Mouse (Mus musculus): ENCODE results near the gene Zfyve26.
"Not testable (repeated sequence)": the region's sequence is repeated elsewhere in the genome, so short reads cannot be mapped to it uniquely, and the experiment has no call there.

The Zfyve26 gene

DNA sequence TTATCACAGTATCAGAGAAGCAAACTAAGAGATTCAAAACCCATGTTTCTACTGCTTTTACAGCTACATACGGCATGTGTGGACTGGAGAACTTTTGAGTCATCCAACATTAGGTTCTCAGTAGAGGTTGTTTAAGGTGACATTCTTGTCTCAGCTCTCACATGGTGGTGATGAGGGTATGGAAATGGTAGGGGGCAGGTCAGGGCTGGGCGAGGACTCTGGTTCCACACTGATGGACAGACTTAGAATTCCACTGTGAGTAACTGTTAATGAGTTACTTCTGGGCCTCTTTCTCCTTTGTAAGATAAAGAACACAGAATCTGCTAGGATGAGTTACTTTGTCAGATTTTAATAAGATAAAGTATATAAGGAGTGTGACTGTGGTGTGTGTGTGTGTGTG, 36.0 kb downstream of the Zfyve26 start:
- ATAC-seq (ENCODE audit: low TSS enrichment) = no peak

DNA sequence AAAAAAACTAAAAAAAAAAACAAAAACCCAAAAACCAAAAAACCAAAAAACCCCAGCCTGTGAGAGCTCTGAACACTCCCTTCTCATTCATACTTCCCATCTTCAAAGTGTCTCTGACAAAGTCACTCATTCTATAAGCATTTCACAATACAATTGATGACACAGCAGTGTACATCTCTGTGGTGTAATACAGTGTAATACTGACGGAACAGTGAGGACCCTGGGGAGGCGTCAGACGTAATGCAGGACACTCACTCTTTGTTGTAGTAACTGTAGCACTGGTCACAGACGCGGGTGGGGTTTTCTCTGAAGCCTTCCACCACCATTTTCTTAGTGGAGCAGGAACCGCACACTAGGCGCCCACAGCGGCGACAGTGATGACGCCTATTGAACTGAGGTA, 41.1 kb downstream of the Zfyve26 start:
- ATAC-seq (ENCODE audit: low TSS enrichment) = no peak

DNA sequence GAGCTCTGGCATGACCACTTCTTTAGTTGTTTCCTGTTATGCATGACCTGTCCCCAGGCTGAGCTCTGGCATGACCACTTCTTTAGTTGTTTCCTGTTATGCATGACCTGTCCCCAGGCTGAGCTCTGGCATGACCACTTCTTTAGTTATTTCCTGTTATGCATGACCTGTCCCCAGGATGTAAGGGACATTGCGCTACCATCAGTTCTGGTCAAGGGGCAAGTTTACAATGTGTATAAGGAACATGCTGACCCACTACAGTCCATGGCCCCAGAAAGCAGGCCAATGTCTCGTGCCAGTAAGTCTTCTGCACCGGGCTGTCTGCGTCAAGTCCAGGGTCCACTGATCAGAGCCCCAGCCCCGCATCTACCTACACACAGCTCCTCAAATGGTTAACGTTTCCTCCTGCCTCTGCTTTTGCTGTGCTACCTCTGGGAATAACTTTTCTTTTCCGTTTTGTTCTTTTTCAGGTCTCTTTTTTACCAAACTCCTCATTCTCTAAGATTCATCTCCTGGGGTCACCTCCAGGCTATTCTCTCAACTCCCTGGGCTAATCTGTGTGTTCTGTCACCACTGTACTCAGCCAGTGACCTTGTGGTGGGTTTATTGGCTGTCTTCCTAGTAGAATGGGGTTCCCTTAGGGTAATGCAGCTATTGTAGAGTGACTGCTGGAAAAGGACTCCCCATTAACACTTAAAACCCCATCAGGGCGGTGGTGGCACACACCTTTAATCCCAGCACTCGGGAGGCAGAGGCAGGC, 42.6 kb downstream of the Zfyve26 start:
- ATAC-seq (ENCODE audit: low TSS enrichment) = no peak

DNA sequence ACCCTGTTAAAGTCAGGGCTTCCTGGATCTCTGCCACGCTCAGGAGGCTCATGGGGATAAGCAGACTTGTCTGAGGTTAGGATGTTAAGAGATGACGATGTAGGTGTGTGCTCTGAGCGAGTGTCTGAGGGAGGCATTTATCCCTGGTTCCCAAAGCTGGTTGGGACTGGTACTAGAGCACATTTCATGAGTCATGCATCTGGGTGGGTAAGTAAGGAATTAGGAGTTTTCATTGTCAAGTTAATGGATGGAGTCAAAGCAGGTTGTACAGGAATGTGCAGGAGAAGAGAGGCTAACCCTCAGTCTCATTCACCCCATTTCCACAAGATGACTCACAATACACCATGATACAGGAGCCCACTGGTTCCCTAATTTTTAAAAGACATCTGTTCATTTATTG, 48.0 kb downstream of the Zfyve26 start:
- ATAC-seq (ENCODE audit: low TSS enrichment) = no peak

DNA sequence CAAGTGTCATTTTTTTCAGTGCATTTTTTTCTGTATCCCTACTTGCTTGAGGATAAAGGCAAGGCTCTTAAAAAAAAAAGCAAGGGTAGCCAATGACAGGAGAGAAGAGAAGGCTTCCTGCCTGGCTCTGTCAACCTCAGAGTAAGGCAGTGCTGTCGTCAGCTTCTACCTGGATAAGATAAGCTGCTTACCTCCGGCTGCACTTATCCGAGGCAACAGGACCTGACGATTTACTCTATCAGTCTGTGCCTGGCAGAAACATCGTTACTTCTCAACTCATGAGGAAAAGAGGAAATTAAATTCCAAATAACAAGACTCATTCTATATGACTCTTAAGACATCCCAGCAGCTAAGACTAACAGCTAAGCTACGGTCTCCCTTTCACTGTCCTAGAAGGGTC, 53.2 kb downstream of the Zfyve26 start:
- no peak for ATAC-seq (ENCODE audit: low TSS enrichment)

DNA sequence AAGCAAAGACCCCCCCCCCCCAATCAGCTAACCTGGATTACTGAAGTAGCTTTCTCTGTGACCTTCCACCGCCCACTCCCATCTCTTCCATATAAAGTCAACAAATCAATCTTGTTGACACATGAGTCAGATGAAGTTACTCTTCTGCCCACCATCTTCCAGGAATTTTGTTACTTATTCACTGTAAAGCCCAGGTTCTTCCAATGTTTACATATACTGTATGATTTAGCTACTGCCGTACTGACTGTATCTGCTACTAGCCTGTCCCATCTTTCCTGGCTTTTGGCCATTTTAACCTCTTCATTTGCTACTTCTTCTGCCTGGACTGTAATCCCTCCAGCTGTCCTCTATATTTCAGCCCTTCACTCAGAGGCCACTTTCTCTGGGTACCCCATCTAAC, 54.1 kb downstream of the Zfyve26 start:
- ATAC-seq (ENCODE audit: low TSS enrichment) = no peak

DNA sequence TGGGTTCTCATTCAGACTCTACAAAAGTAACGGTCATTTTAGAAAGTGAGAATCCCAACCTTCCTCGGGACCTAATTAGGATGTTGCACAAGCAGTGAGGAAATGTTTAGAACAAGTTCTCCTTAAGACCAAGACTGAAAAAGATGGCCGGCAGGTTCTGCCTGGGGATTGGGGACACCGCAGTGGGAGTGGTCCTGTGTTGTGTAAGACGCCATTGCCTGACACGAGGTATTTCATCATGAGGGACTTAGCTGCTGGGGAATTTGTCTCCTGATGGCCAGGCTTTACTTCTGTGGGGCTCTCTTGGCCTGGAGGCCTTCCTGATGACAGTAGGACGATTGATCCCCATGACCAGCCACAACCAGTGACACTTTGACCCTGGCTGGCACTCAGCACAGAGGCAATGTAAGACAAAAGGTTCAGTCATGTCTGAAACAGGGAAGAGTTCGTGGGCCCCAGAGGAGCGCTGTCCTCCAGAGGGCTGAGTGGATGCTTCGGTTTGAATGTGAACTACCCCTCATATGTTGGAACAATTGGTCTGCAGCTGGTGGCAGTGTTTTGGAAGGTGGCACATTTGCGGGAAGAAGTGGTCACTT, 60.5 kb downstream of the Zfyve26 start:
- no peak for ATAC-seq (ENCODE audit: low TSS enrichment)

DNA sequence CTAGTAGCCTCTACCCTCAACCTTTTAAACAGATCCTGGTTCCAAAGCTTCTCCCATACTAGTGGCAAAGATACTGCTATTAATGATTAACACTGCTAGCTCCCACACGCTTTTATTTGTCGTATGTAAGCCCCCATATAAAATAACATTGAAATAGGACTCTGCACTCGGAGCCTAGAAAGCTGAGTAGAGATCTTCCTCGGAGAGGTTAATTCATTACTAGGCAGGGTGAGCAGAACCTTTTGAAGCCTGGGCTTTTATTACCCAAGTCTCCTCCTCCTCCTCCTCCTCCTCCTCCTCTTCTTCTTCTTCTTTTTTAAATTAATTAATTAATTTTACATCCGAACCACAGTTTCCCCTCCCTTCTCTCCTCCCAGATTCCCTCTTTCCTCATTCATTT, 78.6 kb downstream of the Zfyve26 start:
- no peak for ATAC-seq (ENCODE audit: low TSS enrichment)

DNA sequence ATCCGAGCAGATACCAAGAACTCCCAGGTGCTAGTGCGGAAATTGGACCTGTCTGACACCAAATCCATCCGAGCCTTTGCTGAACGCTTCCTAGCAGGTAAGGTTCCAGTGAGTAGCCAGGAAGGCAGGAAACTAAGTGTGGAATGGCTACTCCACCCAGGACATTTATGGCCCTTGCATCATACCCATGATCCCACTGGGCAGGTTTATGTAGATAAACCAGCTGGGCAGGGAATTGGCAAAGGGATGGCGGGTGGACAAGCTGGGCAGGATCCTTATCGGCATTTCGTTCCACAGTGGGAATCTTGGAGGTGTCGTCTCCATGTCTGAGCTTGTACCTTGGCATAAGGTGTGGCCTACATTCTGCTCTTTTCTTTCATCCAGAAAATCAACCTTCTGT, 84.7 kb downstream of the Zfyve26 start:
- no peak for ATAC-seq (ENCODE audit: low TSS enrichment)

DNA sequence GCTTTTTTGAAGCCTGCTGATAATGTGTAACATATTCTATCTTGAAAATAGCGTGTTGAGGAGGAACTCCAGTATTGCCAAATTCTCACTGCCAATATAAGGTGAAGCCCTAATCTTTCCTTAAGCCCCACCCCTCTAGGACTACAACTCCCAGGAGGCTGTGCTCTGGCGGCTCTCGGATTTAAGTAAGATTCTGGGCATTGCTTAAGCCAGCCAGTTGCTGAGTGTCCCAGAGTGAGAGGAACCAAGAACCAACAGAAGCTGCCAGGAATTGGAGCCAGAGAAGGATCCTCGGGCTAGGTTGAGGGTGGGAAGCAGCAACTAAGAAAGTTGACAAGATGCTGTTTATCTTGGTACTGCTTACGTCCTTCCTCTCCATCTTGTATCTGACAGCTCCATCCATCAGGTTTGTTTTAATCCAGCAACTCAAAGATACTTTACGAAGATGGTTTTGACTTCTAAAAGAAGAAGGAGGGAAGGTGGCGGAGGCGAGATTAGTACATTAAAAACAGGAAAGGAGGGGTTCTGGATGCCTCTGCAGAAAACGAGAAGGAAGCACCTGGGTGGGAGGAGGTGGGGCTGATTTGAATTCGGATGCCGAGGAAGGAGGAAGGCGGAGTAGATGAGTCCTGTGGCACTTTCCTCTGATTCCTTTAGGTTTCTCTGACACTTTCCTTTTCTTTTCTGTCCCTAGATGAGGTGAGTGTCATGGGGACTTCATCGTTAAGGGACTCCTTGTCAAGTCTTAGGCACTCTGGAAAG, 87.2 kb downstream of the Zfyve26 start, which contains the start of gene Rdh12:
TSS of gene Rdh12 (plus strand) at position 212 of the 762 bp plus-strand sequence.
- peak; percentile 100 for ATAC-seq (ENCODE audit: low TSS enrichment)

DNA sequence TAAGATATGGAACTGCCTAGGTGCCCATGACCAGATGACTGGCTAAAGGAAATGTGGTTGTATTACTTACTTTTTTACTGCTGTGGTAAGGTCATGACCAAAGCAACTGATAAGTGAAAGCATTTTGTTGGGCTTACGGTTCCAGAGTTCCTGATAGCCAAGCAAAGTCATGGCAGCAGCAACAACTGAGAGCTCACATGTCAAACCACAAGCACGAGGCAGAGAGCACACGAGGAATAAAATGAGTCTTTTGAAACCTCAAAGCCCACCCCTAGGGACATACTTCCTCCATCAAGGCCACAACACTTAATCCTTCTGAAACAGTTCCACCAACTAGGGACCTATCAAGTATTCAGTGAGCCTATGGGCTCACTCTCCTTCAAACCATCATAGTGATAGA, 94.2 kb downstream of the Zfyve26 start:
- no peak for ATAC-seq (ENCODE audit: low TSS enrichment)

DNA sequence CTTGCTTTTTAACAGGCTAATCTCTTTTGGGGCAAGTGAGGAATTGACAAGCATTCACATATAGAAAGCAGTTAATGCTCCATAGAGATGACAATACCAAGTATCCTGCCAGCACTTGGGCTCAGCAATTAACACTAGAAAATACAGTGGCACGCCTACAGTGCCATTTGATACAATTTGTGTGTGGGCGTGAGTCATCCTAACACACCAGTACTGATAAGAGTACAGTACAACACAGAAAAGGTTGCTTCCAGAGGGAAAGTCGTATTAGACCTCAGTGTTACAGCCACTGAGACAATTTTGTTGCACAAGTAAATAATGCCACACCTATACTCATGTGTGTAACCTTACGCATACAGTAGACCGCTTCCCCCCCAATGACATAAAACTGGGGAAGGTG, 99.0 kb downstream of the Zfyve26 start:
- ATAC-seq (ENCODE audit: low TSS enrichment) = no peak

DNA sequence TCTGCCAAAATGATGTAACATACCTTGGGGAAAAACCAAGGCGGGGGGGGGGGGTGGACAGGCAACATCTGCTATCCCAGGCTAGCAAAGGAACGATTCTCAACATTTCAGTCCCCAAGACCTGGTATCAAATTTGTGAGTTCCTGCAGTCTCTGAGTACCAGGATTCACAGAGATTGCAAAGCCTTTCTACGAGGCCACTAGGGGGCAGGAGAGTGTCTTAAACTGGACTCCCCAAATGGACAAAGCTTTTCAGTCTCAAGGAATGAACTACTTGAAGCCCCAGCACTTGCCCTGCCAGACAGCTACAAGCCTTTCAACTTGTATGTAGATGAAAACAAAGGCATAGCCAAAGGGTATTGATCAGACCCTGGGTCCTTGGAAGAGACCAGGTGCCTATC, 102.7 kb downstream of the Zfyve26 start:
- ATAC-seq (ENCODE audit: low TSS enrichment) = no peak

DNA sequence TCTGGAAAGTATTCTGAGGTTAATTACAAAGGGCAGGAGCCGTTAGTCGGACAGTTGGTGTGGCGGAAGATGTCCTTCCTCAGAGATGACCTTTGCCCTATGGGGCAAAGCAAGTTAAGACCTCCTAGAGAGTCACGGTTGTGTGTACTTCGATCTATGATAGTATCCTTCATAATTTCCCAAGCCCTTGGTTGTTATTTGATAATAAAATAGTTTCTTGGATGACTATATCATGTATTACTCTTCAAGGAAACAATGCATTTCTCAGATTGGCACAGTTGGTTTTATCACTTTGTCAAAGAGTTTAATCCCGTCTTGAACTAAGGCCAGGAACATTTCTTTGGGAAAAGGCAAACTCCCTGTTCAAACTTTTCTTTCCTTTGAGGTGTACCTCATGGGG, 103.9 kb downstream of the Zfyve26 start, which contains the start of gene Rdh11:
TSS of gene Rdh11 (minus strand) at position 101 of the 400 bp plus-strand sequence.
- no peak for ATAC-seq (ENCODE audit: low TSS enrichment)

DNA sequence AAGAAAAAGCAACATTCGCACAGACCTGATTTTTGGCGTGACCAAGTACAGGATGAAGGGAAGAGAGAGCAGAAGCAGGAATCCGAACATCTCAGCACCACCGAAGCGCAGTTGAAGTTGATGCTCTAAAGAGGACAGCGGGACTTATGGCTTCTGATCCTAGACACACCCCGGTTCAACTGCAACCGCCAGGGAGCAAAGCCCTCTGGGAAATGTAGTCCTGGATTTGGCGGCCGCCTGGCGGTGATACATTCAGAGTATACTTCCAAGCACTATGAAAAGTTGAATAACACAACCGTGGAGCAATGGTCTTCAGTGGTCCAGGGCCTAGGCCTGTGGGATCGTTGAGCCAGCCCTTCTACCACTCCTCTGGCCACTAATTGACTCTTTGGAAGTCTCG, 104.4 kb downstream of the Zfyve26 start:
- peak; percentile 95 for ATAC-seq (ENCODE audit: low TSS enrichment)

DNA sequence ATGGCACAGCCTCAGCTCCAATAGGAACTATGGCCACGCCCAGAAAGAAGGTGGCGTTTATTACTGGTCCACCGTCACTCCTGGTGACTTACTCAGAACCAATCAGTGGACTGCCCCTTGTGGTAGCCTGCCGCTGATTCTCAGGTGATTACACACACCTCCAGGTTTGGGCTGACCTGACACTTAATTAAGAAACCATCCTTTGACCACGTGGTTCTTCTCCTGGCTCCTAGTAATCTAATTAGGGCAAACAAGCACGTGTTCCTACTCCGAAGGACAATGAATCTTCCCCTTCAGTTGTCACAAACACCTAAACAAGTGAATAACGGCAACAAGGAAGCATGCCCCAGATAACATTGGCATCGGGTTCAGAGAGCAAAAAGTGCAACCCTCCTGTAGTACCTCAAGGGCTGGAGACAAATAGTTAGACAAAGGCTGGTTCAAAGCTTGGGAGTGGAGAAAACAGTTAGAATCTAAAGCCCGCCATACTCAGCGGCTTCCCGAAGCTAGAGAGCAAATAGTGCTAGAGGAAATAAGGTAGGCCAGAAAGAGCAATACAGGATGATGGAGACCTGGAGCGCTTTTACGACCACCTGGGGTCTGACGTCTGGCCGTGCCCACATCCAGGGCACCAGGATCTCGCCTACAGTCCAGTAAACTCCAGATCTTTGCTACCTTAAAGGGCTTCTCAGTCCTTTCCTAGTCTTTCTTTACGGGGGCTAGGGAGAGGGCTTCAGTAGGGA, 105.0 kb downstream of the Zfyve26 start:
- ATAC-seq (ENCODE audit: low TSS enrichment) = peak; percentile 94

DNA sequence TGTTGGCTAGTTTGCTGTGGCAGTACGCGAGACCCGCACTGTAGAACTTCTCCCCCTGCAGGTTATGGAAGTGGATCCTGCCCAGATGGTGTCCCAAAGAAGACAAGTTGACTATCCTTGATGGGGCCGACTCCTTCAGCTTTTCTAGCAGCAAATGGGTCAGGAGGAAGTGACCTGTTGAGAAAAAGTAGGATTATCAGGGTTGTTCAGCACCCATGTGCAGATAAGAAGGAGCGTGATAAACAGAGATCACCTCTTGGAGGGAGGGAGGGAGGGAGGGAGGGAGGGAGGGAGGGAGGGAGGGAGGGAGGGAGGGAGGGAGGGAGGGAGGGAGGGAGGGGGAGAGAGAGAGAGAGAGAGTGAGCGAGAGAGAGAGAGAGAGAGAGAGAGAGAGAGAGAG, 110.9 kb downstream of the Zfyve26 start:
- not testable (repeated sequence) for ATAC-seq (ENCODE audit: low TSS enrichment)
